Mouse (Mus musculus): ENCODE results near the gene Adam10. TPM values are rescaled to one million over a fixed set of nuclear protein-coding genes. Genes with fewer than 3 reads are reported as not detected.

Adam10 gene
- polyA plus RNA-seq, 1 experiment from 2014 or later, result 74.2 TPM

GRCm38 (mm10) chr9:70788705-70789104 is 109.9 kb downstream of the Adam10 start:
- ATAC-seq (replicated peaks; ENCODE audit: low FRiP score), result no peak
- Histone ChIP-seq H3K4me3 (ENCODE audit: low read depth, low read length) (no peak overlapping the region), H3K9me3 (ENCODE audit: control insufficient read depth, low read length) (no peaks in the 10 kb centered on the region), H3K9ac (ENCODE audit: low read depth, low read length) (no peak overlapping the region), H3K36me3 (ENCODE audit: control insufficient read depth, insufficient read depth, low read length) (no peaks in the 10 kb centered on the region; the same call in 1 of the 2 replicates), H3K27me3 (replicated peaks; ENCODE audit: control insufficient read depth, insufficient read depth, low read length) (no peaks in the 10 kb centered on the region), H3K27ac (ENCODE audit: low read depth, low read length) (no peak overlapping the region), H3K4me1 (replicated peaks; ENCODE audit: control insufficient read depth, insufficient read depth, low read length) (no peaks in the 10 kb centered on the region), H3K4me2 (no peak overlapping the region)
- 86% methylated on average over 7 of the region's 7 CpGs for WGBS
- no peak for DNase-seq (ENCODE audit: low spot score)

DNA sequence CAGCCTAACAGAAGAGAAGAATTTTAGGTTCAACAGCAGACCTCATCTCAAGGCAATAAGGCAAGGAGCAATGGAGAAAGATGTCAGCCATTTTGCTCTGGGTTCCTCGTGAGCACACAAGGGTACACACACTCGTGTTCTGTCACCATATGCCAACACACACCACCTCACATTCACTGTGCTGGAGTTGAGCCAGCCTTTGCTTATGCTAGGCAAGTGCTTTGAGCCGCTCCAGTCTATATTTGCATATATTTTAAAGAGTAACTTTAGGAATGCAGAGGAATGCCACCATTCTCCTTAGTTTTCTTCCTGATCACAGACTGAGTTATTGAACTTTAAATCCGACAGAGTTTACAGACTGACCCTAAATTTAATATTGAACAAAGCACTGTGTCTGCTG is 111.8 kb downstream of the Adam10 start:
- H3K27me3 ChIP-seq (replicated peaks; ENCODE audit: control insufficient read depth, insufficient read depth, low read length), result no peaks in the 10 kb centered on the region
- no peak overlapping the region for H3K9ac ChIP-seq (ENCODE audit: low read depth, low read length)
- no peak for ATAC-seq (replicated peaks; ENCODE audit: low FRiP score)
- WGBS, result 88% methylated on average over 4 of the region's 4 CpGs
- H3K9me3 ChIP-seq (ENCODE audit: control insufficient read depth, low read length), result no peaks in the 10 kb centered on the region
- no peak overlapping the region for H3K27ac ChIP-seq (ENCODE audit: low read depth, low read length)
- H3K4me3 ChIP-seq (ENCODE audit: low read depth, low read length), result no peak overlapping the region
- no peak overlapping the region for H3K4me2 ChIP-seq
- H3K36me3 ChIP-seq (ENCODE audit: control insufficient read depth, insufficient read depth, low read length), result no peaks in the 10 kb centered on the region
- DNase-seq (ENCODE audit: low spot score), result no peak
- H3K4me1 ChIP-seq (replicated peaks; ENCODE audit: control insufficient read depth, insufficient read depth, low read length), result no peaks in the 10 kb centered on the region

DNA sequence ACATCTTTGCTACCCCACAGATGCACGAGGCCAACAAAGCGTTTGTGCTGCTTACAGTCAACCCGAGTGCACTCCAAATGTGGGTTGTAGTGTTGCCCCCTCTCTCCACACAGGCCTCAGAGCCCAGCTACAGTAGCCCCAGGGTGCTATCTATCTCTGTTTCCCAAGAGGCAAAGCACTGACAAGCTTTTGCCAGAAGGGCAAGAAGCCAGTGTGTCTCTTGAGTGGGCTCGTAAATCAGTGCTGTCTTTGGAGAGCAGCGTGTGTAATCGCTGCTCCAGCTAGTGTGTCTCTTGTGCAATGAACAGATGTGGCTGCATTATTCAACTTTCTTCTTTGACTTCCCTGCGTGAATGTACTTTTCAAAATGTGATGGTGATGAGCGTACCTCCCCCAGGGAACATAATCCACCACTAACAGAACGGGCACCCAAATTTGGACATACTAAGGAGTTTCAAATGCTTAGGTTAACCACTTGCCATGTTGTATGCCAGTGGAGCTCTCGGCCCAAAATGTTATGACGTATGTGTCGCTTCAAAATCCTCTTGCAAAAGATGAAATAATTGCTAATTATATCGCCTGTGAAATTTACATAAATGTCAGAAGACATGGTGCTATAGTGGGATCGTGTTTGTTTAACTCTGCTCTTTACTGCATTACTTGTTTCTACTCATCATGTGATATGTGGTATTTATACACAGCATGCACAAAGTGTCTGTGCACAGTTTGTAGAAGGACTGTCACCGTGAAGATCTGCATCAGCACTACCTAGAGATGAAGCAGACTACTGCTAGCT is 116.0 kb downstream of the Adam10 start:
- WGBS, result 77% methylated on average over 15 of the region's 15 CpGs
- no peak overlapping the region for H3K4me2 ChIP-seq
- no peaks in the 10 kb centered on the region for H3K36me3 ChIP-seq (ENCODE audit: control insufficient read depth, insufficient read depth, low read length)
- DNase-seq (ENCODE audit: low spot score), result no peak
- H3K4me3 ChIP-seq (ENCODE audit: low read depth, low read length), result no peak overlapping the region
- H3K4me1 ChIP-seq (replicated peaks; ENCODE audit: control insufficient read depth, insufficient read depth, low read length), result no peaks in the 10 kb centered on the region
- H3K9ac ChIP-seq (ENCODE audit: low read depth, low read length), result no peak overlapping the region
- H3K27ac ChIP-seq (ENCODE audit: low read depth, low read length), result no peak overlapping the region
- ATAC-seq (replicated peaks; ENCODE audit: low FRiP score), result no peak
- no peaks in the 10 kb centered on the region for H3K9me3 ChIP-seq (ENCODE audit: control insufficient read depth, low read length)
- no peaks in the 10 kb centered on the region for H3K27me3 ChIP-seq (replicated peaks; ENCODE audit: control insufficient read depth, insufficient read depth, low read length)

DNA sequence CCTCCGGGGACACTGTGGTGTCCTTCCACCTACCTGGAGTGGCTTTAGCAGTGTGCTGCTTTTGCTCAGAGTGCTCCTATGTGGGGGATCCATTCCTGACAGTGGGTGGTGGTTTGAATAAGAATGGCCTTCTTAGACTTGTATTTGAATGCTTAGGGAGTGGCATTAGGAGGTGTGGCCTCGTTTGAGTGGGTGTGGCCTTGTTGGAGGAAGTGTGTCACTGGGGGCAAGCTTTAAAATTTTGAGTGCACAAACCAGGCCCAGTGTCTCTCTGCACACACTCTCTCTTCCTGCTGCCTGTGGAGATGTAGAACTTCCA is 116.6 kb downstream of the Adam10 start:
- Histone ChIP-seq H3K27me3 (replicated peaks; ENCODE audit: control insufficient read depth, insufficient read depth, low read length) (no peaks in the 10 kb centered on the region), H3K36me3 (ENCODE audit: control insufficient read depth, insufficient read depth, low read length) (no peaks in the 10 kb centered on the region), H3K4me1 (replicated peaks; ENCODE audit: control insufficient read depth, insufficient read depth, low read length) (no peaks in the 10 kb centered on the region), H3K27ac (ENCODE audit: low read depth, low read length) (no peak overlapping the region), H3K4me2 (no peak overlapping the region), H3K9me3 (ENCODE audit: control insufficient read depth, low read length) (no peaks in the 10 kb centered on the region), H3K4me3 (ENCODE audit: low read depth, low read length) (no peak overlapping the region), H3K9ac (ENCODE audit: low read depth, low read length) (no peak overlapping the region)
- DNase-seq (ENCODE audit: low spot score), result no peak
- ATAC-seq (replicated peaks; ENCODE audit: low FRiP score), result no peak
- WGBS, result 57% methylated on average over 2 of the region's 2 CpGs

- Histone ChIP-seq H3K4me3 (ENCODE audit: low read depth, low read length) (no peak overlapping the region), H3K36me3 (ENCODE audit: control insufficient read depth, insufficient read depth, low read length) (no peaks in the 10 kb centered on the region), H3K27ac (ENCODE audit: low read depth, low read length) (no peak overlapping the region), H3K9ac (ENCODE audit: low read depth, low read length) (no peak overlapping the region), H3K27me3 (replicated peaks; ENCODE audit: control insufficient read depth, insufficient read depth, low read length) (no peaks in the 10 kb centered on the region), H3K4me2 (no peak overlapping the region), H3K9me3 (ENCODE audit: control insufficient read depth, low read length) (no peaks in the 10 kb centered on the region), H3K4me1 (replicated peaks; ENCODE audit: control insufficient read depth, insufficient read depth, low read length) (peaks cover 6% of the 10 kb centered on the region; the same call in 1 of the 2 replicates)
- WGBS, result 61% methylated on average over 8 of the region's 8 CpGs
- ATAC-seq (replicated peaks; ENCODE audit: low FRiP score) (no peak), DNase-seq (ENCODE audit: low spot score) (no peak)
Observed at GRCm38 (mm10) chr9:70800588-70801315, 122.0 kb downstream of the Adam10 start.

- no peak overlapping the region for H3K9ac ChIP-seq (ENCODE audit: low read depth, low read length)
- no peak overlapping the region for H3K4me3 ChIP-seq (ENCODE audit: low read depth, low read length)
- peaks cover 6% of the 10 kb centered on the region; the same call in 1 of the 2 replicates for H3K4me1 ChIP-seq (replicated peaks; ENCODE audit: control insufficient read depth, insufficient read depth, low read length)
- DNase-seq (ENCODE audit: low spot score) (no peak), ATAC-seq (replicated peaks; ENCODE audit: low FRiP score) (no peak)
- H3K27ac ChIP-seq (ENCODE audit: low read depth, low read length), result no peak overlapping the region
- H3K9me3 ChIP-seq (ENCODE audit: control insufficient read depth, low read length), result no peaks in the 10 kb centered on the region
- WGBS, result 79% methylated on average over 3 of the region's 3 CpGs
- H3K4me2 ChIP-seq, result no peak overlapping the region
- H3K27me3 ChIP-seq (replicated peaks; ENCODE audit: control insufficient read depth, insufficient read depth, low read length), result no peaks in the 10 kb centered on the region
- H3K36me3 ChIP-seq (ENCODE audit: control insufficient read depth, insufficient read depth, low read length), result no peaks in the 10 kb centered on the region
Observed at GRCm38 (mm10) chr9:70801761-70802160, 123.0 kb downstream of the Adam10 start.

- Histone ChIP-seq H3K27ac (ENCODE audit: low read depth, low read length) (no peak overlapping the region), H3K36me3 (ENCODE audit: control insufficient read depth, insufficient read depth, low read length) (no peaks in the 10 kb centered on the region), H3K4me3 (ENCODE audit: low read depth, low read length) (no peak overlapping the region), H3K9me3 (ENCODE audit: control insufficient read depth, low read length) (no peaks in the 10 kb centered on the region), H3K4me2 (no peak overlapping the region), H3K9ac (ENCODE audit: low read depth, low read length) (no peak overlapping the region), H3K4me1 (replicated peaks; ENCODE audit: control insufficient read depth, insufficient read depth, low read length) (peaks cover 6% of the 10 kb centered on the region; the same call in 1 of the 2 replicates), H3K27me3 (replicated peaks; ENCODE audit: control insufficient read depth, insufficient read depth, low read length) (no peaks in the 10 kb centered on the region)
- 62% methylated on average over 3 of the region's 3 CpGs for WGBS
- no peak for DNase-seq (ENCODE audit: low spot score)
- no peak for ATAC-seq (replicated peaks; ENCODE audit: low FRiP score)
Observed at GRCm38 (mm10) chr9:70802816-70803215, 124.0 kb downstream of the Adam10 start.

- H3K36me3 ChIP-seq (ENCODE audit: control insufficient read depth, insufficient read depth, low read length), result no peaks in the 10 kb centered on the region
- no peak overlapping the region for H3K27ac ChIP-seq (ENCODE audit: low read depth, low read length)
- H3K4me3 ChIP-seq (ENCODE audit: low read depth, low read length), result no peak overlapping the region
- DNase-seq (ENCODE audit: low spot score), result no peak
- H3K4me2 ChIP-seq, result no peak overlapping the region
- H3K9me3 ChIP-seq (ENCODE audit: control insufficient read depth, low read length), result no peaks in the 10 kb centered on the region
- no peak for ATAC-seq (replicated peaks; ENCODE audit: low FRiP score)
- no peak overlapping the region for H3K9ac ChIP-seq (ENCODE audit: low read depth, low read length)
- WGBS, result 48% methylated on average over 1 of the region's 1 CpGs
- H3K27me3 ChIP-seq (replicated peaks; ENCODE audit: control insufficient read depth, insufficient read depth, low read length), result no peaks in the 10 kb centered on the region
- H3K4me1 ChIP-seq (replicated peaks; ENCODE audit: control insufficient read depth, insufficient read depth, low read length), result peaks cover 1% of the 10 kb centered on the region; the same call in 1 of the 2 replicates
Observed at GRCm38 (mm10) chr9:70806069-70806468, 127.3 kb downstream of the Adam10 start.

DNA sequence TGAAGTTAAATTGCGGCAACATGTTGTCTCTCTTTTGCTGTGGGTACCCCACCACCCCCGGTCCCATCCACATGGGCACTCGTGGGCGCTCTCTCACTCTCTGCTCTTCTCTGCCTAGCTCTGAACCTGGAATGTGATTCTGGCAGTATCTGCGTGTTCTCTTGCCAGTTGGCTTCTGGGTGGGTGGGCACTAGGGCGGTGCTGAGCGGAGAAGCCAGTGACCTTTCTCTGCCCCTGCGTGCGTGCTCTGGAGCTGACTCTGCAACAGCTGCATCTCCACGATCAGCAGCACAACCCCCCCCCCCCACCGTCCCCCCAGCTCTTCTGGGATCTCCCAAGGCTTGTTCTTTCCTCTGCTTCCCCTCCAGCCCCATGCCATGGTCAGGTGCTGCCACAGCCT is 128.9 kb downstream of the Adam10 start:
- Histone ChIP-seq H3K27ac (ENCODE audit: low read depth, low read length) (no peak overlapping the region), H3K4me3 (ENCODE audit: low read depth, low read length) (no peak overlapping the region), H3K4me1 (replicated peaks; ENCODE audit: control insufficient read depth, insufficient read depth, low read length) (no peaks in the 10 kb centered on the region), H3K27me3 (replicated peaks; ENCODE audit: control insufficient read depth, insufficient read depth, low read length) (no peaks in the 10 kb centered on the region), H3K36me3 (ENCODE audit: control insufficient read depth, insufficient read depth, low read length) (no peaks in the 10 kb centered on the region), H3K9me3 (ENCODE audit: control insufficient read depth, low read length) (no peaks in the 10 kb centered on the region), H3K4me2 (no peak overlapping the region), H3K9ac (ENCODE audit: low read depth, low read length) (no peak overlapping the region)
- ATAC-seq (replicated peaks; ENCODE audit: low FRiP score) (no peak), DNase-seq (ENCODE audit: low spot score) (no peak)
- WGBS, result 68% methylated on average over 11 of the region's 11 CpGs
